ENCODE assay signal across 8 mouse cellular contexts in genomic region chr12:5277028-5277427, GRCm38 (mm10).
DNase-seq lines count a peak whose midpoint lies in the region.

No protein-coding gene starts in this region.

- no peak overlapping the region for H3K27ac ChIP-seq in heart, embryonic 10.5 days

- DNase-seq in heart, postnatal 10 days, result peak; percentile 21 to 22
- no peak for DNase-seq in heart, embryonic 10.5 days (ENCODE audit: low spot score)
- peak; percentile 26 for DNase-seq in adrenal gland, postnatal 25 days
- DNase-seq in kidney, adult 11 months, result peak; percentile 81
- DNase-seq in lung, postnatal 14 days, result peak; percentile 76
- DNase-seq in left cerebral cortex, adult 8-10 months (ENCODE audit: low spot score in 2 of 2), result no peak
- DNase-seq in right cerebral cortex, postnatal 10 days (ENCODE audit: low spot score in 2 of 2), result no peak
- no peak for DNase-seq in MN1 (ENCODE audit: low spot score)

- intact Hi-C loops in heart, postnatal 10 days (cut with DNase I), result no loop called here

- no peaks in the 10 kb centered on the region for H3K36me3 ChIP-seq in heart, embryonic 10.5 days

- 75% methylated on average over 9 of the region's 9 CpGs for WGBS in heart, embryonic 10.5 days

- H3K9me3 ChIP-seq in heart, embryonic 10.5 days, result no peaks in the 10 kb centered on the region

- no peak overlapping the region for H3K4me3 ChIP-seq in heart, embryonic 10.5 days

- H3K4me1 ChIP-seq in heart, embryonic 10.5 days, result peaks cover 18% of the 10 kb centered on the region

- no peaks in the 10 kb centered on the region for H3K27me3 ChIP-seq in heart, embryonic 10.5 days (ENCODE audit: insufficient read depth, poor library complexity, severe bottlenecking)

Comparison
In these comparisons a context has a peak if more than half of its experiments do, and no peak if none do; other contexts are left out.
1. DNase-seq: peak in heart, postnatal 10 days (2 of 2), adrenal gland, postnatal 25 days (single experiment), kidney, adult 11 months (single experiment) and lung, postnatal 14 days (single experiment); none in heart, embryonic 10.5 days (single experiment), left cerebral cortex, adult 8-10 months (0 of 2), right cerebral cortex, postnatal 10 days (0 of 2) and MN1 (single experiment).